Mouse (Mus musculus) thymus, adult 2 months (tissue): Measurements from ENCODE around the gene Tmprss9. TPM values are rescaled to one million over a fixed set of nuclear protein-coding genes. Genes with fewer than 3 reads are reported as not detected.

Source experiments
- DNase-seq: peaks from one replicate; pipeline ENCODE4 v3.0.0; 2021
- H3K27ac ChIP-seq: fragments of 200-500 bp; 2 replicates; pipeline ENCODE4 v1.5.1; 2012; ENCODE audit warnings: low read length, control low read depth; ENCODE audit not compliant: control insufficient read depth, insufficient read depth
- H3K27me3 ChIP-seq: fragments of 200-500 bp; 2 replicates; pipeline ENCODE4 v1.6.1; 2012; ENCODE audit warnings: mild to moderate bottlenecking, low read length, moderate library complexity, mixed read lengths; ENCODE audit not compliant: control insufficient read depth, insufficient read depth
- H3K36me3 ChIP-seq: fragments of 200-500 bp; 2 replicates; pipeline ENCODE4 v1.6.1; 2012; ENCODE audit warnings: mild to moderate bottlenecking, low read length, moderate library complexity; ENCODE audit not compliant: control insufficient read depth, insufficient read depth
- H3K4me1 ChIP-seq: fragments of 200-500 bp; replicated peaks from 2 replicates; pipeline ENCODE4 v1.6.1; 2012; ENCODE audit warnings: low read length; ENCODE audit not compliant: control insufficient read depth, insufficient read depth
- H3K4me3 ChIP-seq: fragments of 200-500 bp; 2 replicates; pipeline ENCODE4 v1.5.1; 2012; ENCODE audit warnings: mild to moderate bottlenecking, low read length, control low read depth, moderate library complexity; ENCODE audit not compliant: control insufficient read depth, insufficient read depth
- CTCF ChIP-seq: fragments of 200-500 bp; IDR thresholded peaks from 2 replicates; pipeline ENCODE4 v1.5.1; 2012; ENCODE audit warnings: mild to moderate bottlenecking, control low read depth, low read length, moderate library complexity, borderline replicate concordance; ENCODE audit not compliant: control insufficient read depth, poor library complexity, insufficient read depth; ENCODE audit errors: extremely low read depth
- POLR2A ChIP-seq: fragments of 200-500 bp; IDR thresholded peaks from 2 replicates; pipeline ENCODE4 v1.6.1; 2012; ENCODE audit warnings: mild to moderate bottlenecking, low read length, control low read depth, moderate library complexity; ENCODE audit not compliant: control insufficient read depth, poor library complexity, insufficient read depth; ENCODE audit errors: extremely low read depth
- WGBS: fragments of 180-500 bp; shearing (Covaris S2); methylation state at CpG from one replicate; pipeline ENCODE4 v1.1.7; 2018; 5-methylcytosine and 5-hydroxymethylcytosine counted together
- polyA plus RNA-seq: library from polyadenylated mRNA; depleted of rRNA; stranded (reverse); fragments of >200 nt; gene quantifications from 2 replicates; pipeline ENCODE4 v1.2.3, GENCODE M21; 2012; rRNA removed

Gene Tmprss9
- polyA plus RNA-seq = 0.23 and 0.28 TPM in 2 replicates

DNA sequence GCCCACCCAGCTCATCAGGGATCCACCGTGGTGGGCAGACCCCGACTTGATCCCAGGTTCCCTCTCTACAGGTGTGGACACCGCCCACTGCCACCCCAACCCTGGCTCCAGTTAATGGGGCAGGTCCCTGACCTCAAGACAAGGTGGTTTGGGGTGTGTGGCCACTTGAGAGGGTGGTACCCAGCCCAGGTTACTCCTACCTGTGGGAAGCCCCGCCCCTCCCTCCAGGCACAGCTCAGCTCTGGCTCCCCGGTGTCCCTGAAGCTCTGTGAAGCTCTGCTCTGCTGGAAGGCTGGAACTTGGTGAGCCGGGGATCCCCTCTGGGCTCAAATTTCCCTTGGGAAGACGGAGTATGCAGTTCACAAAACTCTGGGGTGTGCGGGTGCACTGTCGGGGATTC, at the start of gene Tmprss9:
Gene Tmprss9 (plus strand): TSS at position 268 of the 400 bp plus-strand sequence.
- no peak within 1 kb of the TSS for H3K4me3 ChIP-seq
- TF ChIP-seq CTCF (no peak), POLR2A (no peak)
- H3K36me3 ChIP-seq = no peaks in the 10 kb centered on the region
- 43% methylated on average over 9 of the region's 9 CpGs for WGBS
- no peak for DNase-seq
- H3K27ac ChIP-seq = no peak within 1 kb of the TSS
- no peaks in the 10 kb centered on the region for H3K4me1 ChIP-seq
- no peaks in the 10 kb centered on the region for H3K27me3 ChIP-seq

DNA sequence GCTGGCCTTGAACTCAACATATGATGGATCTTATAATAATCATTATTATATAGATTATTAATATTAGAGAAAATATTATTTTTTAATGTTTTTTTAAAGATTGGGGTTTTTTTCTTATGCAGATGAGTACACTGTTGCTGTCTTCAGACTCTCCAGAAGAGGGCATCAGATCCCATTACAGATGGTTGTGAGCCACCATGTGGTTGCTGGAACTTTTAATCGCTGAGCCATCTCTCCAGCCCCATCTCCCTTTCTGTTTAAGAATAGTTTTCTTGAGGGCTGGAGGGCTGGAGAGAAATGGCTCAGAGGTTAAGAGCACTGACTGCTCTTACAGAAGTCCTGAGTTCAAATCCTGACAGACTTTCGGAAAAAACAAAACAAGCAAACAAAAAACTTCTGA, 49.7 kb upstream of the Tmprss9 start:
- Histone ChIP-seq H3K27ac (no peak overlapping the region), H3K4me1 (peaks cover 12% of the 10 kb centered on the region), H3K36me3 (no peaks in the 10 kb centered on the region), H3K4me3 (no peak overlapping the region), H3K27me3 (no peaks in the 10 kb centered on the region)
- WGBS = 49% methylated on average over 2 of the region's 2 CpGs
- peak; percentile 38 for DNase-seq
- TF ChIP-seq POLR2A (no peak), CTCF (no peak)

DNA sequence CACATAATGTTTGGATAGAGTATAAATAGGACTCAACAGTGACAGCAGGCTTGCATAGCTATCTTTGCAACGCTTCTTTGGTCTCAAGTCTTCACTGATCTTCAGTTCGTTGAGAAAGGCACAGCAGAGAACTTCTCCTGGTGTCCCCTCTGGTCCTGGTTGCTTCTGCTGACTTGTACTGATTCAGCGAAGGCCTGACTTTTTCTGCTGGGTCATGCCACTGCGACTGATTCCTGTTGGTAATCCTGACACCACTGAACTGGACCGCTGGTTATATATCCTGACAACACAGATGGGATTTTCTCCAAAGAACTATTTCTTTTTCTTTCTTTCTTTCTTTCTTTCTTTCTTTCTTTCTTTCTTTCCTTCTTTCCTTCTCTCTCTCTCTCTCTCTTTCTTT, 49.1 kb upstream of the Tmprss9 start:
- H3K27ac ChIP-seq = no peak overlapping the region
- no peaks in the 10 kb centered on the region for H3K27me3 ChIP-seq
- H3K4me1 ChIP-seq = peaks cover 13% of the 10 kb centered on the region
- H3K36me3 ChIP-seq = no peaks in the 10 kb centered on the region
- TF ChIP-seq POLR2A (no peak), CTCF (no peak)
- DNase-seq = no peak
- WGBS = 82% methylated on average over 5 of the region's 5 CpGs
- no peak overlapping the region for H3K4me3 ChIP-seq

DNA sequence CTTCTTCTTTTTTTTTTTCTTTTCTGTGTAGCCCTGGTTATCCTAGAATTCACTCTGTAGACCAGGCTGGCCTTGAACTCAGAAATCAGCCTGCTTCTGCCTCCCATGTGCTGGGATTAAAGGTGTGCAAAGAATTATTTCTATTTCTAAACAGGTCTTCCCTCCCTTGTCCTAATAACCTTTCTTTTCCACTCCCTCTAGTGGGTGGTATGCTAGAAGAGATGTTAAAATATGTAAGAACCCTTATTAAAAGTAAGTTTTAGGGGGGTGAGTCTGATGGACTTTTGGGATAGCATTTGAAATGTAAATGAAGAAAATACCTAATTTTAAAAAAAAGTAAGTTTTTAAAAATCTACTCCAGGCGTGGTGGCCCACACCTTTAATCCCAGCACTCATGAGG, 48.3 kb upstream of the Tmprss9 start:
- H3K27me3 ChIP-seq = no peaks in the 10 kb centered on the region
- TF ChIP-seq CTCF (no peak), POLR2A (no peak)
- H3K27ac ChIP-seq = peak overlapping the region; percentile 92; the same call in 1 of the 2 replicates
- no peaks in the 10 kb centered on the region for H3K36me3 ChIP-seq
- H3K4me1 ChIP-seq = peaks cover 21% of the 10 kb centered on the region
- WGBS = 88% methylated on average over 1 of the region's 1 CpGs
- no peak overlapping the region for H3K4me3 ChIP-seq
- no peak for DNase-seq

DNA sequence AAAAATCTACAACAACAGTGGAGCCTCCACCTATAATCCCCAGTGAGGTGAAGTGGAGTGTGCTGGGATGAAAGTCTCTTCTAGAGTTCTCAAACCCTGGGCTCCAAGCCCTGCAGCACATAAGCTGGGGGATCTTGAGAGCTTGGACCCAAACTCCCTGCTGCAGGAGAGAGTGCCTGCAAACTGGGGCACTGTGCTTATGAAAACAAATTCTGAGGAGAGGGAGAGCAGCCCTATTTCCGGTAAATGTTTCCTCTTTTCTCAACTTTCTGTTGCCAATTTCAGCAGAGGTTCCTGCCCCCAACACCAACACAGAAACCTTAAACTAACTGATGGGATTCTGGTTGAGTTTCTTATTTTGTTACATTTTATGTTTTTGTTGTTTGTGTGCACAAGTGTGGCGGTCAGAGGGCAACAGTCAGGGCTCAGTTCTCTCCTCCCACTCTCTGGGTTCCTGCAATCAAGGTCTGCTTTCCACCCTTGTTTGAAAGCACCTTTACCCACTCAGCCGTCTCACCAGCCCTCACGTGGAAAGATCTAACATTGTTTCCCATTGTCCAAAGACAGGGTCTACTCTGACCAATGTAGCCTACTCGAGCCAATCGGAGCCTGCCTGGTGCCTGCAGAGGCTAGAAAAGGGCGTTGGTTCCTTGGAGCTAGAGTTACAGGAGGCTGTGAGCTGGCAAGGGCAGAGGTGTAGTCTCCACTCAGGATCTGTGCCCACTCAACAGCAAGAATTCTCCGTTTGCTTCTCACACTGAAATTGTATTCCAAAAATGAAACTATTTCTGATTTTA, 47.6 kb upstream of the Tmprss9 start:
- Histone ChIP-seq H3K27me3 (no peaks in the 10 kb centered on the region), H3K4me1 (peaks cover 21% of the 10 kb centered on the region), H3K4me3 (peak overlapping the region; percentile 12), H3K27ac (peak overlapping the region; percentile 92), H3K36me3 (no peaks in the 10 kb centered on the region)
- TF ChIP-seq CTCF (no peak), POLR2A (peak; percentile 56; the same call in 1 of the 2 replicates)
- WGBS = 10% methylated on average over 8 of the region's 8 CpGs
- peak; percentile 45 for DNase-seq

DNA sequence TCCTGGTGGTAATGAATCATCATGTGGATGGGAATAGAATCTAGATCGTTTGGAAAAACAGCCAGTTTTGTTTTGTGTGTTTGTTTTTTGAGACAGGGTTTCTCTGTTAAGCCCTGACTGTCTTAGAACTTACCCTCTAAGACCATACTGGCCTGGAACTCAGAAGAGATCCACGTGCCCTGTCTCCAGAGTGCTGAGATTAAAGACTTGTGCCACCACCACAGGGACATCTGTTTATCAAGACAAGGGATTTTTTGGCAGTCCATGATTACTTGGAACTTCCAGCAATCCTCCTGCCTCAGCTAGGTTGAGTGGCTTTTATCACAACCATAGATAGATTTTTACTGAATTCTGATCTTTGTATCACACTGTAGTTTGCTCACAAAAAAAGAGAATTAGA, 46.8 kb upstream of the Tmprss9 start:
- no peak overlapping the region for H3K4me3 ChIP-seq
- H3K27ac ChIP-seq = peak overlapping the region; percentile 92; the same call in 1 of the 2 replicates
- H3K4me1 ChIP-seq = peaks cover 21% of the 10 kb centered on the region
- no peak for DNase-seq
- H3K27me3 ChIP-seq = no peaks in the 10 kb centered on the region
- WGBS = 38% methylated on average over 2 of the region's 2 CpGs
- TF ChIP-seq POLR2A = no peak
- no peak for TF ChIP-seq CTCF
- H3K36me3 ChIP-seq = peaks cover 8% of the 10 kb centered on the region
